ENCODE assay signal across 8 mouse cellular contexts in the genomic region with DNA sequence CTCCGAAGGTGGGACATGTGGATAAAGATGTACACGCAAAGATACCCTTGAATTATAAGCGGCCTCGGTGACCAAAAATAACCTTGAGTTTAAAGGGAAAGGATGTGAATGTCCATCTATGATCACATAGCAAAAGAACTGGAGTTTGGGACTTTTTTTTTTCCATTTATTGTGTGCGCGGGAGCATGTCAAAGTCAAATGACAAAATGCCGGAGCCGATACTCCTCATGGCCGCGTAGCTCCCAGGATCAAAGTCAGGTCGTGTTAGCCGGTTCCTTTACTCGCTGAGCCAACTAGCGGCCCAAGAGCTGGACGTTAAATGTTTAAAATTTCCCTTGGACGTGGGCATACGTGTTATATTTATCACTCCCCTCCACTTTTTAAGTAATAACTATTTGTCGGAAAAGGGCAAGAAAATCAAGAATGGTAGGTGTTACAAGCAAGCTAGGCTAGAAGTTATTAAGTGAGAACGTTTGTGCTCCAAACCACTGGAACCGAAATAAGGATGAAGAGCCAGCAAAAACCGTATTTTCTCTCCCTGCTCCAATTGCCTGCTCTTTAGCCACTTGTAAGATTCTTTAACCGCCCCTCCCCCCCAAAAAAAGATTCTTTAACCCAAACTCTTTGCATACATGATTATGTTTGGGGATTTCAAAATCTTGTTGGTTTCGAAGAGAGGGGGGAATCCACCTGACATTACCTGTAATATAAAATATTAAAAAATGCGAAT. TPM values are rescaled to one million over a fixed set of nuclear protein-coding genes. Genes with fewer than 3 reads are reported as not detected.
DNase-seq lines count a peak whose midpoint lies in the region; ATAC-seq and TF ChIP-seq lines count a peak whose summit lies in the region.

No protein-coding gene starts in this region.

- peak overlapping the region; percentile 75 for H3K9ac ChIP-seq in limb, embryonic 15.5 days
- H3K9ac ChIP-seq in midbrain, embryonic 16.5 days (ENCODE audit: low read depth, low read length) = peak overlapping the region; percentile 90

- 3% methylated on average over 24 of the region's 24 CpGs for WGBS in cerebellum, adult 2 months
- WGBS in hindbrain, embryonic 10.5 days = 3% methylated on average over 24 of the region's 24 CpGs
- 2% methylated on average over 24 of the region's 24 CpGs for WGBS in limb, embryonic 15.5 days
- WGBS in midbrain, embryonic 16.5 days = 2% methylated on average over 24 of the region's 24 CpGs

- peaks cover 23% of the 10 kb centered on the region for H3K36me3 ChIP-seq in hindbrain, embryonic 10.5 days
- H3K36me3 ChIP-seq in limb, embryonic 15.5 days = peaks cover 16% of the 10 kb centered on the region
- 0 out of 2 replicates have a peak, but pooled peaks cover 3% of the 10 kb centered on the region for H3K36me3 ChIP-seq in midbrain, embryonic 16.5 days (ENCODE audit: control insufficient read depth, insufficient read depth, low read length)

- TF ChIP-seq POLR2A in cerebellum, adult 2 months (IDR thresholded peaks at IDR 0.05; ENCODE audit: borderline replicate concordance, insufficient read depth, low read length) = no peak
- TF ChIP-seq POLR2A in cortical plate, adult 2 months (IDR thresholded peaks at IDR 0.05; ENCODE audit: extremely low read depth, insufficient read depth, low read length) = no peak

- peak overlapping the region; percentile 84 for H3K27ac ChIP-seq in cerebellum, adult 2 months (ENCODE audit: insufficient read depth, low read length)
- peak overlapping the region; percentile 94 for H3K27ac ChIP-seq in cortical plate, adult 2 months (ENCODE audit: insufficient read depth, low read length)
- peak overlapping the region; percentile 98 for H3K27ac ChIP-seq in hindbrain, embryonic 10.5 days
- H3K27ac ChIP-seq in limb, embryonic 15.5 days = peak overlapping the region; percentile 94
- peak overlapping the region; percentile 97 for H3K27ac ChIP-seq in midbrain, embryonic 16.5 days (ENCODE audit: low read length)

- ATAC-seq in limb, embryonic 15.5 days (ENCODE audit: insufficient number of reproducible peaks, low FRiP score, low TSS enrichment, low read depth) = no peak
- ATAC-seq in midbrain, embryonic 16.5 days = 0 out of 2 replicates have a peak, but pooled peaks have one; percentile 22

- H3K9me3 ChIP-seq in hindbrain, embryonic 10.5 days = no peaks in the 10 kb centered on the region
- no peaks in the 10 kb centered on the region for H3K9me3 ChIP-seq in limb, embryonic 15.5 days
- H3K9me3 ChIP-seq in midbrain, embryonic 16.5 days (replicated peaks; ENCODE audit: control insufficient read depth, low read length, poor library complexity, severe bottlenecking) = no peaks in the 10 kb centered on the region

- no peaks in the 10 kb centered on the region for H3K27me3 ChIP-seq in cerebellum, adult 2 months (ENCODE audit: control insufficient read depth, insufficient read depth, low read length)
- H3K27me3 ChIP-seq in hindbrain, embryonic 10.5 days (ENCODE audit: insufficient read depth, poor library complexity, severe bottlenecking) = no peaks in the 10 kb centered on the region
- peaks cover 5% of the 10 kb centered on the region; the same call in 1 of the 2 replicates for H3K27me3 ChIP-seq in limb, embryonic 15.5 days
- H3K27me3 ChIP-seq in midbrain, embryonic 16.5 days (ENCODE audit: control insufficient read depth, insufficient read depth, low read depth, low read length) = no peaks in the 10 kb centered on the region

- DNase-seq in cerebellum, adult 2 months = peak in 1 of 2 experiments; percentile 62
- no peak for DNase-seq in cerebellum, adult 11-12 months
- peak; percentile 69 for DNase-seq in 3T3-L1 (ENCODE audit: low read depth, low spot score)
- DNase-seq in hindbrain, embryonic 10.5 days (ENCODE audit: low spot score) = peak; percentile 50
- no peak for DNase-seq in layer of hippocampus, adult 9-11 months

- TF ChIP-seq CTCF in cerebellum, adult 2 months (IDR thresholded peaks at IDR 0.05; ENCODE audit: borderline replicate concordance, insufficient read depth, low read depth, low read length) = no peak
- TF ChIP-seq CTCF in cortical plate, adult 2 months (IDR thresholded peaks at IDR 0.05; ENCODE audit: extremely low read depth, insufficient read depth, low read length) = no peak

- peak overlapping the region; percentile 86 for H3K4me3 ChIP-seq in cerebellum, adult 2 months (replicated peaks; ENCODE audit: insufficient read depth, low read depth, low read length)
- peak overlapping the region; percentile 46 for H3K4me3 ChIP-seq in cortical plate, adult 2 months (ENCODE audit: insufficient read depth, low read length)
- H3K4me3 ChIP-seq in hindbrain, embryonic 10.5 days = peak overlapping the region; percentile 69
- peak overlapping the region; percentile 63 for H3K4me3 ChIP-seq in limb, embryonic 15.5 days
- peak overlapping the region; percentile 71 for H3K4me3 ChIP-seq in midbrain, embryonic 16.5 days (ENCODE audit: low read depth, low read length)

- peak overlapping the region; percentile 59 for H3K4me2 ChIP-seq in limb, embryonic 15.5 days
- peak overlapping the region; percentile 73 for H3K4me2 ChIP-seq in midbrain, embryonic 16.5 days (ENCODE audit: low read length)

- H3K4me1 ChIP-seq in cerebellum, adult 2 months (ENCODE audit: control insufficient read depth, insufficient read depth, low read length) = no peaks in the 10 kb centered on the region
- H3K4me1 ChIP-seq in cortical plate, adult 2 months (ENCODE audit: control insufficient read depth, insufficient read depth, low read length) = no peaks in the 10 kb centered on the region
- no peaks in the 10 kb centered on the region; the same call in 1 of the 2 replicates for H3K4me1 ChIP-seq in hindbrain, embryonic 10.5 days (replicated peaks)
- H3K4me1 ChIP-seq in limb, embryonic 15.5 days = 0 out of 2 replicates have a peak, but pooled peaks cover 3% of the 10 kb centered on the region
- peaks cover 10% of the 10 kb centered on the region for H3K4me1 ChIP-seq in midbrain, embryonic 16.5 days (ENCODE audit: control insufficient read depth, insufficient read depth, low read length)

RNA-seq across cellular contexts. Expression of a gene that starts 0.5 kb away (rescaled TPM):
- 7.7 and 8.1 TPM in 2 replicates for polyA plus RNA-seq in cerebellum, adult 2 months (2012; rRNA removed)
- 5.5 and 5.9 TPM in 2 replicates for polyA plus RNA-seq in cortical plate, adult 2 months (2012; rRNA removed)
- polyA plus RNA-seq in hindbrain, embryonic 10.5 days (2016; fragmentation: Nextera tagmentation; extraction: Ambion mirVana) = 10.4 and 11.9 TPM in 2 replicates
- 10.2 and 10.6 TPM in 2 replicates for polyA plus RNA-seq in limb, embryonic 15.5 days (2015; fragmentation: Nextera tagmentation; extraction: Ambion mirVana)
- polyA plus RNA-seq in midbrain, embryonic 16.5 days (2015; fragmentation: Nextera tagmentation; extraction: Ambion mirVana) = 8.6 and 9.0 TPM in 2 replicates

RNA-seq across cellular contexts. Expression of a gene that starts 23.5 kb away (rescaled TPM):
- 0.14 and 0.16 TPM in 2 replicates for polyA plus RNA-seq in cerebellum, adult 2 months (2012; rRNA removed)
- not detected in 2 replicates for polyA plus RNA-seq in cortical plate, adult 2 months (2012; rRNA removed)
- polyA plus RNA-seq in hindbrain, embryonic 10.5 days (2016; fragmentation: Nextera tagmentation; extraction: Ambion mirVana) = 13.2 and 14.3 TPM in 2 replicates
- 0.77 and 2.4 TPM in 2 replicates for polyA plus RNA-seq in limb, embryonic 15.5 days (2015; fragmentation: Nextera tagmentation; extraction: Ambion mirVana)
- not detected in 2 replicates for polyA plus RNA-seq in midbrain, embryonic 16.5 days (2015; fragmentation: Nextera tagmentation; extraction: Ambion mirVana)

RNA-seq across cellular contexts. Expression of a gene that starts 46.4 kb away (rescaled TPM):
- not detected in 2 replicates for polyA plus RNA-seq in cerebellum, adult 2 months (2012; rRNA removed)
- not detected in 2 replicates for polyA plus RNA-seq in cortical plate, adult 2 months (2012; rRNA removed)
- polyA plus RNA-seq in hindbrain, embryonic 10.5 days (2016; fragmentation: Nextera tagmentation; extraction: Ambion mirVana) = 0.27 and 0.60 TPM in 2 replicates
- 0.08 TPM in 1 of 2 replicates, not detected in the other for polyA plus RNA-seq in limb, embryonic 15.5 days (2015; fragmentation: Nextera tagmentation; extraction: Ambion mirVana)
- not detected in 2 replicates for polyA plus RNA-seq in midbrain, embryonic 16.5 days (2015; fragmentation: Nextera tagmentation; extraction: Ambion mirVana)

Comparison
In these comparisons a context has a peak if more than half of its experiments do, and no peak if none do; other contexts are left out.
1. DNase-seq: peak in 3T3-L1 (single experiment) and hindbrain, embryonic 10.5 days (single experiment); none in cerebellum, adult 11-12 months (single experiment) and layer of hippocampus, adult 9-11 months (single experiment).
2. Peak in every context shown above with its lines, with median percentiles within 50 percentile points of each other: H3K27ac ChIP-seq and H3K4me3 ChIP-seq.